Mouse (Mus musculus): ENCODE data around the gene Nwd2. TPM values are rescaled to one million over a fixed set of nuclear protein-coding genes. Genes with fewer than 3 reads are reported as not detected.
A peak's percentile ranks its signal among the peaks of the same experiment; 100 is the strongest.

Gene Nwd2
- polyA plus RNA-seq, 1 experiment from 2014 or later = 0.85 TPM

- under 1% methylated on average over 83 of the region's 83 CpGs for WGBS
- Histone ChIP-seq H3K4me3 (ENCODE audit: low read depth, low read length) (peak overlapping the region; percentile 53), H3K27ac (ENCODE audit: low read length) (no peak overlapping the region), H3K4me1 (ENCODE audit: control insufficient read depth, insufficient read depth, low read length) (no peaks in the 10 kb centered on the region), H3K9ac (replicated peaks; ENCODE audit: low read depth, low read length) (peak overlapping the region; percentile 38; the same call in 1 of the 2 replicates), H3K4me2 (replicated peaks; ENCODE audit: low read depth, low read length) (peak overlapping the region; percentile 98), H3K36me3 (ENCODE audit: control insufficient read depth, insufficient read depth, low read length) (no peaks in the 10 kb centered on the region), H3K9me3 (ENCODE audit: control insufficient read depth, low read depth, low read length) (no peaks in the 10 kb centered on the region), H3K27me3 (ENCODE audit: control insufficient read depth, insufficient read depth, low read length) (0 out of 2 replicates have a peak, but pooled peaks cover 3% of the 10 kb centered on the region)
- ATAC-seq (ENCODE audit: insufficient number of reproducible peaks, insufficient read depth, low FRiP score, low read depth) = peak; percentile 29; the same call in 1 of the 2 replicates
These were observed 897 bp downstream of the Nwd2 start for GRCm38 (mm10) chr5:63649533-63650464.

- H3K36me3 ChIP-seq (ENCODE audit: control insufficient read depth, insufficient read depth, low read length) = no peaks in the 10 kb centered on the region
- no peak overlapping the region for H3K4me3 ChIP-seq (ENCODE audit: low read depth, low read length)
- no peak overlapping the region for H3K27ac ChIP-seq (ENCODE audit: low read length)
- no peaks in the 10 kb centered on the region for H3K9me3 ChIP-seq (ENCODE audit: control insufficient read depth, low read depth, low read length)
- no peak for ATAC-seq (ENCODE audit: insufficient number of reproducible peaks, insufficient read depth, low FRiP score, low read depth)
- H3K9ac ChIP-seq (replicated peaks; ENCODE audit: low read depth, low read length) = no peak overlapping the region
- 0 out of 2 replicates have a peak overlapping the region, but pooled peaks have one; percentile 5 for H3K4me2 ChIP-seq (replicated peaks; ENCODE audit: low read depth, low read length)
- 0 out of 2 replicates have a peak, but pooled peaks cover 3% of the 10 kb centered on the region for H3K27me3 ChIP-seq (ENCODE audit: control insufficient read depth, insufficient read depth, low read length)
- H3K4me1 ChIP-seq (ENCODE audit: control insufficient read depth, insufficient read depth, low read length) = no peaks in the 10 kb centered on the region
These were observed 2.9 kb downstream of the Nwd2 start for GRCm38 (mm10) chr5:63651813-63652212.

- no peak for ATAC-seq (ENCODE audit: insufficient number of reproducible peaks, insufficient read depth, low FRiP score, low read depth)
These were observed 3.8 kb downstream of the Nwd2 start for GRCm38 (mm10) chr5:63652705-63653104.

GRCm38 (mm10) chr5:63666884-63667283 lies 18.0 kb downstream of the Nwd2 start:
- Histone ChIP-seq H3K27me3 (ENCODE audit: control insufficient read depth, insufficient read depth, low read length) (no peaks in the 10 kb centered on the region), H3K9ac (replicated peaks; ENCODE audit: low read depth, low read length) (no peak overlapping the region), H3K9me3 (ENCODE audit: control insufficient read depth, low read depth, low read length) (no peaks in the 10 kb centered on the region), H3K27ac (ENCODE audit: low read length) (no peak overlapping the region), H3K4me2 (replicated peaks; ENCODE audit: low read depth, low read length) (no peak overlapping the region), H3K4me3 (ENCODE audit: low read depth, low read length) (no peak overlapping the region), H3K36me3 (ENCODE audit: control insufficient read depth, insufficient read depth, low read length) (no peaks in the 10 kb centered on the region), H3K4me1 (ENCODE audit: control insufficient read depth, insufficient read depth, low read length) (no peaks in the 10 kb centered on the region)
- 84% methylated on average over 5 of the region's 5 CpGs for WGBS
- ATAC-seq (ENCODE audit: insufficient number of reproducible peaks, insufficient read depth, low FRiP score, low read depth) = no peak

More at GRCm38 (mm10) chr5:63652705-63653104, 3.8 kb downstream of the Nwd2 start:
- no peaks in the 10 kb centered on the region for H3K9me3 ChIP-seq (ENCODE audit: control insufficient read depth, low read depth, low read length)
- 81% methylated on average over 2 of the region's 2 CpGs for WGBS
- no peak overlapping the region for H3K4me3 ChIP-seq (ENCODE audit: low read depth, low read length)
- H3K27me3 ChIP-seq (ENCODE audit: control insufficient read depth, insufficient read depth, low read length) = 0 out of 2 replicates have a peak, but pooled peaks cover 3% of the 10 kb centered on the region
- H3K9ac ChIP-seq (replicated peaks; ENCODE audit: low read depth, low read length) = no peak overlapping the region
- no peak overlapping the region for H3K4me2 ChIP-seq (replicated peaks; ENCODE audit: low read depth, low read length)
- no peaks in the 10 kb centered on the region for H3K4me1 ChIP-seq (ENCODE audit: control insufficient read depth, insufficient read depth, low read length)
- H3K36me3 ChIP-seq (ENCODE audit: control insufficient read depth, insufficient read depth, low read length) = no peaks in the 10 kb centered on the region
- H3K27ac ChIP-seq (ENCODE audit: low read length) = no peak overlapping the region

- ATAC-seq (ENCODE audit: insufficient number of reproducible peaks, insufficient read depth, low FRiP score, low read depth) = no peak
- Histone ChIP-seq H3K36me3 (ENCODE audit: control insufficient read depth, insufficient read depth, low read length) (no peaks in the 10 kb centered on the region), H3K27ac (ENCODE audit: low read length) (no peak overlapping the region), H3K9ac (replicated peaks; ENCODE audit: low read depth, low read length) (no peak overlapping the region), H3K4me3 (ENCODE audit: low read depth, low read length) (no peak overlapping the region), H3K9me3 (ENCODE audit: control insufficient read depth, low read depth, low read length) (no peaks in the 10 kb centered on the region), H3K27me3 (ENCODE audit: control insufficient read depth, insufficient read depth, low read length) (no peaks in the 10 kb centered on the region), H3K4me1 (ENCODE audit: control insufficient read depth, insufficient read depth, low read length) (no peaks in the 10 kb centered on the region), H3K4me2 (replicated peaks; ENCODE audit: low read depth, low read length) (no peak overlapping the region)
- WGBS = 79% methylated on average over 2 of the region's 2 CpGs
These were observed 27.0 kb downstream of the Nwd2 start for GRCm38 (mm10) chr5:63675934-63676333.

- Histone ChIP-seq H3K27me3 (ENCODE audit: control insufficient read depth, insufficient read depth, low read length) (no peaks in the 10 kb centered on the region), H3K4me1 (ENCODE audit: control insufficient read depth, insufficient read depth, low read length) (no peaks in the 10 kb centered on the region), H3K4me3 (ENCODE audit: low read depth, low read length) (no peak overlapping the region), H3K9ac (replicated peaks; ENCODE audit: low read depth, low read length) (no peak overlapping the region), H3K9me3 (ENCODE audit: control insufficient read depth, low read depth, low read length) (no peaks in the 10 kb centered on the region), H3K27ac (ENCODE audit: low read length) (no peak overlapping the region), H3K4me2 (replicated peaks; ENCODE audit: low read depth, low read length) (no peak overlapping the region), H3K36me3 (ENCODE audit: control insufficient read depth, insufficient read depth, low read length) (no peaks in the 10 kb centered on the region)
- peak; percentile 28; the same call in 1 of the 2 replicates for ATAC-seq (ENCODE audit: insufficient number of reproducible peaks, insufficient read depth, low FRiP score, low read depth)
- 81% methylated on average over 1 of the region's 1 CpGs for WGBS
These were observed 40.2 kb downstream of the Nwd2 start for GRCm38 (mm10) chr5:63689084-63689483.

GRCm38 (mm10) chr5:63696784-63697183 lies 47.9 kb downstream of the Nwd2 start:
- Histone ChIP-seq H3K9me3 (ENCODE audit: control insufficient read depth, low read depth, low read length) (no peaks in the 10 kb centered on the region), H3K4me3 (ENCODE audit: low read depth, low read length) (no peak overlapping the region), H3K4me1 (ENCODE audit: control insufficient read depth, insufficient read depth, low read length) (no peaks in the 10 kb centered on the region), H3K9ac (replicated peaks; ENCODE audit: low read depth, low read length) (no peak overlapping the region), H3K4me2 (replicated peaks; ENCODE audit: low read depth, low read length) (no peak overlapping the region), H3K27ac (ENCODE audit: low read length) (no peak overlapping the region), H3K36me3 (ENCODE audit: control insufficient read depth, insufficient read depth, low read length) (no peaks in the 10 kb centered on the region), H3K27me3 (ENCODE audit: control insufficient read depth, insufficient read depth, low read length) (no peaks in the 10 kb centered on the region)
- 87% methylated on average over 2 of the region's 2 CpGs for WGBS
- no peak for ATAC-seq (ENCODE audit: insufficient number of reproducible peaks, insufficient read depth, low FRiP score, low read depth)

GRCm38 (mm10) chr5:63697196-63697595 lies 48.3 kb downstream of the Nwd2 start:
- H3K9ac ChIP-seq (replicated peaks; ENCODE audit: low read depth, low read length) = no peak overlapping the region
- no peak overlapping the region for H3K27ac ChIP-seq (ENCODE audit: low read length)
- no peak overlapping the region for H3K4me3 ChIP-seq (ENCODE audit: low read depth, low read length)
- no peak for ATAC-seq (ENCODE audit: insufficient number of reproducible peaks, insufficient read depth, low FRiP score, low read depth)
- 69% methylated on average over 5 of the region's 5 CpGs for WGBS
- H3K4me1 ChIP-seq (ENCODE audit: control insufficient read depth, insufficient read depth, low read length) = no peaks in the 10 kb centered on the region
- no peaks in the 10 kb centered on the region for H3K27me3 ChIP-seq (ENCODE audit: control insufficient read depth, insufficient read depth, low read length)
- H3K36me3 ChIP-seq (ENCODE audit: control insufficient read depth, insufficient read depth, low read length) = no peaks in the 10 kb centered on the region
- no peaks in the 10 kb centered on the region for H3K9me3 ChIP-seq (ENCODE audit: control insufficient read depth, low read depth, low read length)
- no peak overlapping the region for H3K4me2 ChIP-seq (replicated peaks; ENCODE audit: low read depth, low read length)

All from stomach, embryonic 14.5 days (tissue).